ENCODE assay signal across 11 mouse cellular contexts in the genomic region with DNA sequence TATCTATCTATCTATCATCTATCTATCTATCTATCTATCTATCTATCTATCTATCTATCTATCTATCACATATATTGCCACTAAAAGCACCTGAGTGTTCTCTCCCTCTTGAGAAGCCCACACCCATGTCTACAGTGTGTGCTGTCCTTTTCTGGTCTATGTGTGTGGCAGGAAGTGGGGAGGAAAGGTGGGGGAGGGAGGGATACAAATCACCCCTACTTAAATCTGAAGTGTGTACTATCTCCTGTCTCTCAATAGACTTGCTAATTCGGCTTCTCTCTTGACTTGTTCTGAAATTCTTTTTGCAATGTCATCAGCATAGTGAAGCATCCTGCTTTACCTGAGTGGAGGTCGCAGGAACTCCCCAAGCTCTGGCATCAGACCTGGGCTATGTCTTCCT.
"Had no signal": no experiment of that assay in that cellular context is flagged by ENCODE, and none has a peak within 500 bp of the region (broad histone marks: within the 10 kb centered on the region; RNA-seq: fewer than 3 reads in every experiment).

No protein-coding gene starts in this region.

- DNase-seq: kidney, adult 8-10 months; kidney, postnatal 10 days; kidney, postnatal 36 days; layer of hippocampus, postnatal 36 days; liver, embryonic 13.5 days; lung, adult 2 months; lung, postnatal 14 days; lung, postnatal 4 days; midbrain, embryonic 14.5 days; right cerebral cortex, adult 18-20 months; thymus, postnatal 36 days had no signal
